Mouse (Mus musculus) frontal cortex, adult (tissue): ENCODE results near the gene Fgg.

ENCODE experiments used
- ATAC-seq: cut with Nextera tagmentation; 2 replicates; pipeline ENCODE4 v1.9.2; 2017; ENCODE audit warnings: mild to moderate bottlenecking, moderate library complexity, mixed read lengths; ENCODE audit not compliant: low TSS enrichment

The Fgg gene

DNA sequence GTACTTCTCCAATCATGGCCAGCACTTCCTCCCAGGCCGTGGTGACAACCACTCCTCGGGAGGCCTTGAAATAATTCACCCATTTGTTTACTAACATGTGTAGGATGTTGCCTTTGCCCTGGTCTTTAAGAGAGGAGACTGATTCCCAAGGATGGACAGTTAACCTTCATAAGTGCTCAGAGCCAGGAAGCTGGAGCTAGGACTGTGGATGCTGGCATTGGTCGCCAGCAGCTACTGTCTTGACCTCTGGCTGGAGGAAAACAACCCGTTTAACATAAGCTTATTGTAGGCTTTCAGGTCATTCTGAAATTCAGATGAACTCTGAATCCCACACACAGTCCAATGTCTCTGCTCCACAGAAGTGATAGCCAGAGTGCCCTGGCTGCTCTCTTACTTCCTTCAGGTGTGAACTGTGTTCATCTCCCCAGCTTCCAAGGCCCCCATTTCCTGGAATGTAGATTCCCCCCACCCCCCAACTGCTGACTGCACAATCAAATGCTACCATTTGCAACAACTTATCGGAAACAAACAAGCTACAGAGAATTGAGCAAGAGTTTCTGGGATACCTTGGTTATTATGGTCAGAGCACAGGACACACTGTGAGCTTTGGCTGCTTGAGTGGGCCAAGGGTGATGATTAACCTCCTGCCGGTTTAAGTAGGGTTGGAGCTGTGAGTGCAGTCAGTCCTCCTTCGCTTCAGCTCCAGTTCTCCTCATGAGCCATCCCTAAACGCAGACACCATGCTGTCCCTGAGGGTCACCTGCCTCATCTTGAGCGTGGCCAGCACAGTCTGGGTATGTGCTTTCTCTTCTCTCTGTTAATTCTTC is 18.2 kb downstream of the Fgg start, which contains the start of gene Fga:
Gene Fga, plus strand, starts transcription at position 602 of the 827 bp plus-strand sequence.
- ATAC-seq = no peak

- ATAC-seq = no peak
These were observed 20.2 kb downstream of the Fgg start for GRCm38 (mm10) chr3:83027546-83028251.

DNA sequence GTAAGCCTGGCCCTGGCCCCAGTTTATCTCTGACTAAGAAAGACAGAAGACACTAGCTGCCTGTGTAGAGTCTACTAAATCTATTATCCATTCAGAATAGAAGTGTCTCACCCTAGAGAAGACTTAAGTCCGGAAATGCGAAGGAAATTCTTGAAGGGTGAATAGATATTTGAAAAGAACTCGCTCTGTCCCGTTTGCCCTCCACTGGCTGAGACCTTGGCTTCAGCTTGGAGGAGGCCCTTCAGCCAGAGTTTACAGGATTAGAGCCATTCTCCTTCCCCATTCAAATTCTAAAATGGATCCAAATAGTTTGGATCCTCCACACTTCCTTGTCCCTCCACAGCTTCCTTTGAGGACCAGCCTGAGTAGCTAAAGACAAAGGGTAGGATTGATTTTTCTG is 22.8 kb downstream of the Fgg start:
- no peak for ATAC-seq

DNA sequence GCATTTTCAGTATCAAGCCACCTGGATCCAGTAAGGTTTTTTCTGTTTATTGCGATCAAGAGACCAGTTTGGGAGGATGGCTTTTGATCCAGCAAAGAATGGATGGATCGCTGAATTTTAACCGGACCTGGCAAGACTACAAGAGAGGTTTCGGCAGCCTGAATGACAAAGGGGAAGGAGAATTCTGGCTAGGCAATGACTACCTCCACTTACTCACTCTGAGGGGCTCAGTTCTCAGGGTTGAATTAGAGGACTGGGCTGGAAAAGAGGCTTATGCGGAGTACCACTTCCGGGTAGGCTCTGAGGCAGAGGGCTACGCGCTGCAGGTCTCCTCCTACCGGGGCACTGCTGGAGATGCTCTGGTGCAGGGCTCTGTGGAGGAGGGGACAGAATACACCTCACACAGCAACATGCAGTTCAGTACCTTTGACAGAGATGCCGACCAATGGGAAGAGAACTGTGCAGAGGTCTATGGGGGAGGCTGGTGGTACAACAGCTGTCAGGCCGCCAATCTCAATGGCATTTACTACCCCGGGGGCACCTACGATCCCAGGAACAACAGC is 25.3 kb downstream of the Fgg start:
- ATAC-seq = no peak

- no peak for ATAC-seq
These were observed 26.3 kb downstream of the Fgg start for GRCm38 (mm10) chr3:83033801-83034200.

- ATAC-seq = no peak
These were observed 31.3 kb downstream of the Fgg start for GRCm38 (mm10) chr3:83038865-83039264.

- ATAC-seq = no peak
These were observed 32.1 kb downstream of the Fgg start for GRCm38 (mm10) chr3:83039666-83040065.

DNA sequence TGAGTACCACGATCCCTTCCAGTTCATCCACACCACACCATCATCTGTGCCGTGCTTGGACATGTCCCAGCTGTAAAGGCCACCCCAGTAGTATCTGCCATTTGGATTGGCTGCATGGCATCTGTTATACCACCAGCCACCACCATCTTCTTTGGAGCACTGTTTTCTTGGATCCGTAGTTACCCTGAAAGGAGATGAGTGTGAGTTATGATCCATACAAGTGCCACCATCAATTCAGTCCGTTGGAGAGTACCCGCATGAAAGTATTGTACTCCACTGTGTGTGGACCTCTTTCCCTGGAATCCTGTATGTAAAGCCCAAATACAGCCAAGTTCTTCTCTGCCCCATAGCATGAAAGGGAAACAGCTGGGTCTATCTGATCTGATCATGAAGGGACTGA is 34.9 kb downstream of the Fgg start:
- ATAC-seq = no peak

DNA sequence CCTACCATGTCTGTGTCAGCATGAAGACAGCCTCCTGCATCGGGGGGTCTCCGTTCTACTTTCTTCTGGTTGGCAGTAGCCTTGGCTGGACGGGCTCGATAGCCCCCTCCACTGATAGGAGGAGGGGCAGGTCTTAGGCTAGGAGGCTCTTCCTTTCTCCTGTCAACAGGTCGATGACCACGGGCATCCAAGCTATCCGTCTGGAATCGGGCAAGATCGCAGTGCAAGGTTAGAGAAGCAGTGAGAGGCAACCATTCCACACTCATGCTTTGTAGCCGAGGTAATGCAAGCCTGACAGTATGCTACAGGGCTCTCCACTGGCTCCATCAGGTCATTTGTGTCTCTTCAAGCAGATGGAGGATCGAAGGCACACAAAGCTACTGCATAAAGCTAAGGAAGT is 39.1 kb downstream of the Fgg start:
- ATAC-seq = no peak

DNA sequence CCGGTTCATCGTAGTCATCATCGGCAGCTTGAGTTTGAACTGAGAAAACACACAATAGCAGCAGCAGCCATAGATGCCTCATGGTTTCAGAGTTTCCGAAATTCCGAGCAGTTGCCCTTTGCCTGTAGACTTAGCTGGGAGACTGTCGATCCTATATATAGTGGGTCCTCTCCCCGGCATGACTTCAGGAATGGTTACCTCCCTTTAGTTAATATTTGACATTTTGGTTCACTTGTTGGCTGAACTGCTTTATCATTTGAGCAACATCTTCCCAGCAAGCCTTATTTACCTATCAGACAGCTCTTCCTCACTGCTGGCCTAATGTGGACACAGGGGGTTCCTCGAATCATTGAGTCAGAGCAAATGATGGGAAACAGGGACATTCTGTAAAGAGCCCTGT is 42.2 kb downstream of the Fgg start, which contains the start of gene Fgb:
Gene Fgb, minus strand, starts transcription at position 184 of the 400 bp plus-strand sequence.
- ATAC-seq = no peak

DNA sequence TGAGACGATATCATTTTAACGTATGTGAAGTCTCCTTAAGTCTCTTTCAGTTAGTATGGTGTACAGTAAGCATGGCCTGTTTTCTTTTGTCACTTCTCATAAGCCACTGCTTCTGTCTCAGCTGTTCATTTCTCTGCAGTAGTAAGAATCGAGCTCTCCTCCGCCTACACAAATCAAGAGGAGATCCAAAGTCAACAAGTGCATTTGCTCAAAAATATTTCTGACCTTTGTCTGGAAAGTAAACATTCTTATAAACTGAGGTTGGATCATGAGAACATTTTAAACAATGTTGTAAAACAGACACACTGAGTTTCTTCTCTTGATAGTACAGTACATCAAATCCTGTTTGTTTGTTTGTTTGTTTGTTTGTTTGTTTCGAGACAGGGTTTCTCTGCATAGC is 43.1 kb downstream of the Fgg start:
- ATAC-seq = no peak

GRCm38 (mm10) chr3:83052102-83052501 is 44.6 kb downstream of the Fgg start:
- no peak for ATAC-seq

- no peak for ATAC-seq
These were observed 45.6 kb downstream of the Fgg start for GRCm38 (mm10) chr3:83053126-83053525.

- ATAC-seq = no peak
These were observed 46.2 kb downstream of the Fgg start for GRCm38 (mm10) chr3:83053758-83054157.

GRCm38 (mm10) chr3:83054759-83055158 is 47.2 kb downstream of the Fgg start:
- ATAC-seq = no peak

GRCm38 (mm10) chr3:83055281-83056038 is 47.9 kb downstream of the Fgg start, which contains the start of gene Plrg1:
Gene Plrg1, plus strand, starts transcription at chr3:83055522.
- peak; percentile 100 for ATAC-seq

DNA sequence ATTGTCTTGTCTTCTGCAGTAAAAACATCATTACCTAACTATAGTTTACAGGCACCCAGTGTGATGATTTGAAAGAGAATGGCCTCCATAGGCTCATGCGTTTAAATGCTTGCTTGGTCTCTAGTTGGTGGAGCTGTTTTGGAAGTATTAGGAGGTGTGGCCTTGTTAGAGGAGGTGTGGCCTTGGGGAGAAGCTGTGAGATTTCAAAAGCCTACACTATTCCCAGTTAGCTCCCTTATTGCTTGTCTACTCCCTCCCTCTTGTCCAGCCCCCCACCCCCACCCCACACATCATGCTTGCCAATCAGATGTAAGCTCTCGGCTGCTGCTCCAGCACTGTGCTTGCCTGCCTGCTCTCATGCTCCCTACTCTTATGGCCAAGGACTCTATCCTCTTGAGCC is 49.5 kb downstream of the Fgg start:
- no peak for ATAC-seq
